Mouse (Mus musculus) hindbrain, embryonic 11.5 days (tissue): ENCODE data around the gene Smyd1. TPM values are rescaled to one million over a fixed set of nuclear protein-coding genes. Genes with fewer than 3 reads are reported as not detected.

Experiments
- ATAC-seq: fragments of 200-750 bp; cut with Nextera tagmentation; 2 replicates; pipeline ENCODE4 v1.8.0; 2017; ENCODE audit warnings: mild to moderate bottlenecking, moderate TSS enrichment, moderate library complexity; ENCODE audit not compliant: low FRiP score
- DNase-seq: peaks from one replicate; pipeline ENCODE4 v3.0.0-alpha.2; 2015; ENCODE audit warnings: low spot score
- H3K27ac ChIP-seq: fragments of 300-500 bp; sonication (generic); 2 replicates; pipeline ENCODE4 v1.5.1; 2014; ENCODE audit warnings: mild to moderate bottlenecking, low read depth, low read length
- H3K27me3 ChIP-seq: fragments of 300-500 bp; sonication (generic); 2 replicates; pipeline ENCODE4 v1.6.1; 2014; ENCODE audit warnings: mild to moderate bottlenecking, low read length, moderate library complexity, mixed read lengths; ENCODE audit not compliant: control insufficient read depth, insufficient read depth
- H3K36me3 ChIP-seq: fragments of 300-500 bp; sonication (generic); 2 replicates; pipeline ENCODE4 v1.6.1; 2014; ENCODE audit warnings: mild to moderate bottlenecking, low read length, moderate library complexity, mixed read lengths; ENCODE audit not compliant: control insufficient read depth, insufficient read depth
- H3K4me1 ChIP-seq: fragments of 300-500 bp; sonication (generic); replicated peaks from 2 replicates; pipeline ENCODE4 v1.6.1; 2014; ENCODE audit warnings: low read length, mixed read lengths; ENCODE audit not compliant: control insufficient read depth, insufficient read depth
- H3K4me2 ChIP-seq: fragments of 300-500 bp; sonication (generic); replicated peaks from 2 replicates; pipeline ENCODE4 v1.6.1; 2014; ENCODE audit warnings: mild to moderate bottlenecking, low read depth, low read length
- H3K4me3 ChIP-seq: fragments of 300-500 bp; sonication (generic); 2 replicates; pipeline ENCODE4 v1.5.1; 2014; ENCODE audit warnings: low read depth, low read length
- H3K9ac ChIP-seq: fragments of 300-500 bp; sonication (generic); 2 replicates; pipeline ENCODE4 v1.6.1; 2014; ENCODE audit warnings: low read depth, low read length
- H3K9me3 ChIP-seq: fragments of 300-500 bp; sonication (generic); 2 replicates; pipeline ENCODE4 v1.6.1; 2016; ENCODE audit warnings: low read length; ENCODE audit not compliant: control insufficient read depth
- WGBS: fragments of 180-500 bp; shearing (Covaris S2); extraction: QIAGEN DNeasy Blood & Tissue Kit; methylation state at CpG from one replicate; pipeline ENCODE4 v1.1.7; 2014; 5-methylcytosine and 5-hydroxymethylcytosine counted together
- polyA plus RNA-seq: library from polyadenylated mRNA; unstranded; fragments of >200 nt; fragmentation: Nextera tagmentation; extraction: Ambion mirVana; gene quantifications from 2 replicates; pipeline ENCODE4 v1.2.1, GENCODE M21; 2014

Smyd1 gene
- polyA plus RNA-seq, 1 experiment from 2014 or later: 0.76 TPM

DNA sequence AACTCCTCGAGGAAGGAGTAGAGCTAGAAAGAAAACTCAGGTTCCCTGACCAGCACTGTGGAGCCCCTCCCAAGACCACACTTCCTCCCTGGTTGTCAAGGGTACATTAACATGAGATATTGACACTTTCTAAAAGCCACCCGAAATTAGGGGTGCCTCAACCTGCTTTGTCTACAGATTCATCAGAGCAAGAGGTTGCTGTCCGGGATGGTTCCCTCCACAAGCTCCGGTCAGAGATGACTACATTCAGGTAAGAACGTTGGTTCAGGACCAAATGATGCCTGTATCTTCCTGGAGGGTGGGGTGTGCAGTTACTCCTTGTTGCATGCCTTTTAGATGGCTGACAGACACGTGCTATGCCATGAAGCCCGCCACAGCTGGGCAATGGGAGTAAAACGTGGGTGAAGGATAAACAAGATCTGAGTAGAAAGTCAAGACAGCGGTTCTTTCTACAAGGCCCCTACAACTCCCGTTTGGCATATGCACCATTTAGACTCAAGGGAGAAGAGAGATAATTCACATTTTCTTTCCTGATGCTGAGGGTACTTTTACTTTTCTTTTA lies 30.9 kb upstream of the Smyd1 start:
- H3K27me3 ChIP-seq: no peaks in the 10 kb centered on the region
- no peaks in the 10 kb centered on the region for H3K4me1 ChIP-seq
- H3K36me3 ChIP-seq: no peaks in the 10 kb centered on the region
- no peak overlapping the region for H3K4me2 ChIP-seq
- 85% methylated on average over 10 of the region's 10 CpGs for WGBS
- no peak for ATAC-seq
- H3K9me3 ChIP-seq: no peaks in the 10 kb centered on the region
- DNase-seq: no peak
- H3K4me3 ChIP-seq: no peak overlapping the region
- H3K27ac ChIP-seq: no peak overlapping the region
- no peak overlapping the region for H3K9ac ChIP-seq

DNA sequence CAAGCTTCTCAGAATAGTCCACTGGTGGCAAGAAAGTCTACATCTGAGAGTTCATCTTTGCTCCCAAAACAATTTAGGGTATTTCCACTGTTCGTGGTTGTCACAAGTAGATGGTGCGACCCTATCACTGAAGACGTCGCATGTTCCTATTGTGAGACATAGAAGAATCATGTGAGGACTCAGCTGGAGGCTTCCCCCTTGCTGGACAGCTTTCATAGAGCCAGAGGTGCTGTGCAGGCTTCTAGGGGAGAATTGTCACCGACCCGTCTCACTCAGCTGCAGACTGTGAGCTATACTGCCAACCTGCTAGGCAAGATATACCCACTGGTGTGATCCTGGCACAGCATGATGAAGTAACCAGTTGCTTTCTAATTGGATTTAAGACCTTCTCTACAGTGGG lies 30.2 kb upstream of the Smyd1 start:
- Histone ChIP-seq H3K27me3 (no peaks in the 10 kb centered on the region), H3K4me1 (no peaks in the 10 kb centered on the region), H3K9ac (no peak overlapping the region), H3K36me3 (no peaks in the 10 kb centered on the region), H3K4me3 (no peak overlapping the region), H3K4me2 (no peak overlapping the region), H3K27ac (no peak overlapping the region), H3K9me3 (no peaks in the 10 kb centered on the region)
- DNase-seq: no peak
- WGBS: 93% methylated on average over 6 of the region's 6 CpGs
- no peak for ATAC-seq

DNA sequence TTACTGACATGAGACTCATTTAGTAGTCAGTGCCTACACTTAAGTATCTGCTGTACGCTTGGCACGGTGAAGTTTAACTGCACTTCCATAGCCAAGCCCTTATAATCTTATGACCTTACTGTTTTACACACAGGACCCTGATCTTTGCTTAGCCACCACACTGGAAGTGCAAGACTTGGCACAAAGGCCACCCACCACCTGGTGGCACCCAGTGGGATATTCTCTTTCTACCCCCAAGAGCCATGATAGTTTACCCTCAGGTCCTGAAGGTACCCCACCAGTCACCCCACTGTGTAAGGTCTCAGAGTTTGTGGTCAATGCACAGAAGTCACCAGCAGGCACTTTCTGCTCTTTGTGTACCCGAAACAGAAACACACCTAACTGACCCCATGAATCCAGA lies 29.2 kb upstream of the Smyd1 start:
- no peak for DNase-seq
- Histone ChIP-seq H3K27me3 (no peaks in the 10 kb centered on the region), H3K9ac (no peak overlapping the region), H3K4me3 (no peak overlapping the region), H3K36me3 (no peaks in the 10 kb centered on the region), H3K9me3 (no peaks in the 10 kb centered on the region), H3K4me2 (no peak overlapping the region), H3K27ac (no peak overlapping the region), H3K4me1 (no peaks in the 10 kb centered on the region)
- ATAC-seq: no peak
- 96% methylated on average over 3 of the region's 3 CpGs for WGBS

- Histone ChIP-seq H3K27me3 (no peaks in the 10 kb centered on the region), H3K36me3 (no peaks in the 10 kb centered on the region), H3K9ac (no peak overlapping the region), H3K9me3 (no peaks in the 10 kb centered on the region), H3K4me1 (no peaks in the 10 kb centered on the region), H3K4me2 (no peak overlapping the region), H3K4me3 (no peak overlapping the region), H3K27ac (no peak overlapping the region)
- DNase-seq: no peak
- no peak for ATAC-seq
- 94% methylated on average over 9 of the region's 9 CpGs for WGBS
Measured at GRCm38 (mm10) chr6:71348006-71348405, 26.0 kb upstream of the Smyd1 start.

GRCm38 (mm10) chr6:71341179-71341578 lies 19.1 kb upstream of the Smyd1 start:
- ATAC-seq (no peak), DNase-seq (no peak)
- no peak overlapping the region for H3K27ac ChIP-seq
- WGBS: 76% methylated on average over 9 of the region's 9 CpGs
- no peaks in the 10 kb centered on the region for H3K36me3 ChIP-seq
- H3K9ac ChIP-seq: no peak overlapping the region
- H3K4me3 ChIP-seq: no peak overlapping the region
- no peaks in the 10 kb centered on the region for H3K4me1 ChIP-seq
- no peaks in the 10 kb centered on the region for H3K9me3 ChIP-seq
- no peak overlapping the region for H3K4me2 ChIP-seq
- H3K27me3 ChIP-seq: no peaks in the 10 kb centered on the region

GRCm38 (mm10) chr6:71339351-71339750 lies 17.3 kb upstream of the Smyd1 start:
- Histone ChIP-seq H3K4me3 (no peak overlapping the region), H3K27me3 (no peaks in the 10 kb centered on the region), H3K4me1 (no peaks in the 10 kb centered on the region), H3K27ac (no peak overlapping the region), H3K36me3 (no peaks in the 10 kb centered on the region), H3K9ac (no peak overlapping the region), H3K9me3 (no peaks in the 10 kb centered on the region), H3K4me2 (no peak overlapping the region)
- no peak for DNase-seq
- WGBS: 89% methylated on average over 4 of the region's 4 CpGs
- no peak for ATAC-seq

DNA sequence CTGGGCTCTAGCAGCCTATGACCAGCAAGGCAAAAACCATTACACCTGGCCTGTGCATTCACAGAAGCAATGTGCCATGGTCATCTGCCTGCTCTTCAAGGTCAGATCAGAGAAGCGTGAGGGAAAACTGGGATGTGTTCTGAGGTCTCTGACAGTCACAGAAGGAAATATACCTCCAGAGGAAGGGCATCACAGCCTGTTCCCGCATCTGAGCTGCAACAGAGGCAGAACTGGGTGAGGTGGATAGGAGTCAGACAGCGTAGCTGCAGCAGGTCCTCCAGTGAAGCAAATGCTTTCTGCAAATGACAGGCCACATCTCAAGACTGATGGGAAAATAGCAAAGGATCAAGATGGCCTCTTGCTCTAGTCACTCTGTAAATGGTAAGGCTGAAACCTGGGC lies 16.9 kb upstream of the Smyd1 start:
- no peaks in the 10 kb centered on the region for H3K4me1 ChIP-seq
- no peak overlapping the region for H3K4me2 ChIP-seq
- H3K9me3 ChIP-seq: no peaks in the 10 kb centered on the region
- H3K4me3 ChIP-seq: no peak overlapping the region
- no peak overlapping the region for H3K27ac ChIP-seq
- no peaks in the 10 kb centered on the region for H3K27me3 ChIP-seq
- DNase-seq (no peak), ATAC-seq (no peak)
- H3K9ac ChIP-seq: no peak overlapping the region
- H3K36me3 ChIP-seq: no peaks in the 10 kb centered on the region
- WGBS: 79% methylated on average over 3 of the region's 3 CpGs

GRCm38 (mm10) chr6:71337666-71338065 lies 15.6 kb upstream of the Smyd1 start:
- no peaks in the 10 kb centered on the region for H3K4me1 ChIP-seq
- ATAC-seq (no peak), DNase-seq (no peak)
- H3K36me3 ChIP-seq: no peaks in the 10 kb centered on the region
- H3K9ac ChIP-seq: no peak overlapping the region
- H3K4me3 ChIP-seq: no peak overlapping the region
- H3K27me3 ChIP-seq: no peaks in the 10 kb centered on the region
- no peak overlapping the region for H3K4me2 ChIP-seq
- H3K27ac ChIP-seq: no peak overlapping the region
- H3K9me3 ChIP-seq: no peaks in the 10 kb centered on the region
- WGBS: 95% methylated on average over 8 of the region's 8 CpGs

DNA sequence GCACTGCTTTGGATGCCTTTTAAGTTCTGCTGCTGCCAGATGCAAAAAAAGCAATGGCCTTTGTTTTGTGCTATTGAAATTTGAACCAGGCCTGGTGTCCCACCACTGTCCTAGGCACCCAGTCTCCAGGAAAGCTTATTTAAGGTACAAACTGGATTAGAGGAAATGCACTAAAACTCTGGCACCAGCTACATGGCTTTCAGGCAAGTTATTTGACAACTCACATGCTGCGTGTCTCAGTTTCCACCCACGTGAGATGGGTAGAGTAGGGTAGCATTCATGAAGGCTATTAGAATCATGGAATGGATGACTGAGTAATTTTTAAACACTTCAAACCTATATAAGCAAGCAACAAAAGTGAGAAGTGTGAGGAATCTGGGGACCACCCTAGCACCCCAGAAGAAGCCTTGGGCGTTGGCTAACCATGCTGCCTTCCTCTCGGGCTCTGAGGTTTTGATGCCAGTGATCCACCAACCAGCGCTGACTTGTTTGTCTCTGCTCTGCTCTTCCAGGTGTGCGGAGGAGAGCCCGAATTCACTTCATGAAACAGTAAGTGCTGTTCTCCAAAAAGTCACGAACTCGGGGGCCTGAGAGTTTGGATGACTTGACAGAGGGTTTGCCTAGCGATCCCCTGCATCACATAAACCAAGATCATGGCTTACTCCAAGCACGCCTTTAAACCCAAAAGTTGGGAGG lies 11.7 kb upstream of the Smyd1 start:
- DNase-seq (no peak), ATAC-seq (no peak)
- H3K27me3 ChIP-seq: no peaks in the 10 kb centered on the region
- H3K4me3 ChIP-seq: no peak overlapping the region
- no peak overlapping the region for H3K4me2 ChIP-seq
- no peak overlapping the region for H3K27ac ChIP-seq
- WGBS: 89% methylated on average over 11 of the region's 11 CpGs
- no peaks in the 10 kb centered on the region for H3K9me3 ChIP-seq
- no peaks in the 10 kb centered on the region for H3K4me1 ChIP-seq
- no peaks in the 10 kb centered on the region for H3K36me3 ChIP-seq
- no peak overlapping the region for H3K9ac ChIP-seq
